Mouse (Mus musculus) thymus, adult 2 months (tissue): ENCODE results near the gene Hecw2.

Source experiments
- CTCF ChIP-seq: fragments of 200-500 bp; IDR thresholded peaks from 2 replicates; pipeline ENCODE4 v1.5.1; 2012; ENCODE audit warnings: mild to moderate bottlenecking, control low read depth, low read length, moderate library complexity, borderline replicate concordance; ENCODE audit not compliant: control insufficient read depth, poor library complexity, insufficient read depth; ENCODE audit errors: extremely low read depth
- POLR2A ChIP-seq: fragments of 200-500 bp; IDR thresholded peaks from 2 replicates; pipeline ENCODE4 v1.6.1; 2012; ENCODE audit warnings: mild to moderate bottlenecking, low read length, control low read depth, moderate library complexity; ENCODE audit not compliant: control insufficient read depth, poor library complexity, insufficient read depth; ENCODE audit errors: extremely low read depth

GRCm38 (mm10) chr1:53986185-53986892 lies 208.6 kb downstream of the Hecw2 start:
- no peak for TF ChIP-seq CTCF
- TF ChIP-seq POLR2A = no peak
